Mouse (Mus musculus) spleen, adult 2 months (tissue): ENCODE results near the gene Ppfia1.
A peak's percentile ranks its signal among the peaks of the same experiment; 100 is the strongest.

Experiments used
- CTCF ChIP-seq: fragments of 200-500 bp; IDR thresholded peaks from 2 replicates; pipeline ENCODE4 v1.5.1; 2011; ENCODE audit warnings: mild to moderate bottlenecking, inconsistent platforms; ENCODE audit not compliant: insufficient read depth, insufficient read length, insufficient replicate concordance; ENCODE audit errors: extremely low read depth
- POLR2A ChIP-seq: fragments of 200-500 bp; IDR thresholded peaks from 2 replicates; pipeline ENCODE4 v1.6.1; 2011; ENCODE audit warnings: low read depth, low read length, inconsistent platforms

DNA sequence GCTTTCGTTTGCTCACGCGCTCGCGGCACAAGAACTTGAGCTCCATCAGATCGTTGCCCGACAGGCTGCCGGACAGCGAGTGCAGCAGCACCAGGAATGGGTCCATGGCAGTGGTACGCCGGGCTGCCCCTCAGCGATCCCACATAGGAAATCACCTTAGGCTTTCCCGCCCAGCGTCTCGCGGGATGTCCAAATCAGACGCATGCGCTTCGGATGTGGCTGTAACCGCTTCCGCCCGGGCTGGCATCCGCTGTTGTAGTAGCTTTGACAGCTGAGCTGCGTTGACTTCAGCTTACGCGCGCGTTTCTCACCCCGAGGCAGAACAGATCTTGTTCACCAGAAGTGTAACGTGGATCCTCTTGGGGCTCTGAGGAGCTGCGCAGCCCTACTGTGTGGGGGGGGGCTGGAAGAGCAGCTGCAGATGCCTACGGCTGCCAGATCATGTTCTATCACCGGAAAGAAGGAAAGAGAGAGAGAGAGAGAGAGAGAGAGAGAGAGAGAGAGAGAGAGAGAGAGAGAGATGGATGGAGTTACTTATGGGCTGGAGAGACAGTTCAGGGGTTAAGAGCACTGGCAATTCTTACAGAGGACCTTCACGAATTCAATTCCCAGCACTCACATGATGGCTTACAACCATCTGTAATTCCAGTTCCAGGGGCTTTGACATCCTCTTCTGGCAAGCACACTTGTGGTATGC is 28.9 kb upstream of the Ppfia1 start, which contains the start of gene Fadd:
- TF ChIP-seq CTCF (no peak), POLR2A (peak; percentile 27; the same call in 1 of the 2 replicates)
